Mouse (Mus musculus): ENCODE results near the gene T2. TPM values are rescaled to one million over a fixed set of nuclear protein-coding genes. Genes with fewer than 3 reads are reported as not detected.

The T2 gene
- polyA plus RNA-seq (2017; shearing (Covaris generic)): not detected

DNA sequence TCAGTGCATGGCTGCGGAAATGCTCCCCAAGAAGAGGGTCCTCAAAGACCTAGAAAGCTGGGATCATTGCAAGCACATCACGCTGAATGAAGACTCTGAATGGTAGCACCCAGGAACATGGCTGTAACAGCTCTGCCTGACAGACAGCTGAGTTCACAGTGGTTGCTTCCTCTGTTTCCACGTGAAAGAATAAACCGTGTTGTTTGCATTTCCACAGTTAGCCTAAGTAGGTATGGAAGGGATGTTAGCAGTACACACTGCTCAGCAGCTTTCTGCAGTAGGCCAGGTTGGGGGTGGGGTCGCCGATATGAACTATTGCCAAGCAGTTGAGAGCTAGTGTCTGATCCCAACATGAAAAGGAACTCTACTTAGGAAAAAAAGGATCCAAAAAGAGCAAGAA, at the start of gene T2:
TSS of gene T2 (plus strand) at position 301 of the 400 bp plus-strand sequence.

DNA sequence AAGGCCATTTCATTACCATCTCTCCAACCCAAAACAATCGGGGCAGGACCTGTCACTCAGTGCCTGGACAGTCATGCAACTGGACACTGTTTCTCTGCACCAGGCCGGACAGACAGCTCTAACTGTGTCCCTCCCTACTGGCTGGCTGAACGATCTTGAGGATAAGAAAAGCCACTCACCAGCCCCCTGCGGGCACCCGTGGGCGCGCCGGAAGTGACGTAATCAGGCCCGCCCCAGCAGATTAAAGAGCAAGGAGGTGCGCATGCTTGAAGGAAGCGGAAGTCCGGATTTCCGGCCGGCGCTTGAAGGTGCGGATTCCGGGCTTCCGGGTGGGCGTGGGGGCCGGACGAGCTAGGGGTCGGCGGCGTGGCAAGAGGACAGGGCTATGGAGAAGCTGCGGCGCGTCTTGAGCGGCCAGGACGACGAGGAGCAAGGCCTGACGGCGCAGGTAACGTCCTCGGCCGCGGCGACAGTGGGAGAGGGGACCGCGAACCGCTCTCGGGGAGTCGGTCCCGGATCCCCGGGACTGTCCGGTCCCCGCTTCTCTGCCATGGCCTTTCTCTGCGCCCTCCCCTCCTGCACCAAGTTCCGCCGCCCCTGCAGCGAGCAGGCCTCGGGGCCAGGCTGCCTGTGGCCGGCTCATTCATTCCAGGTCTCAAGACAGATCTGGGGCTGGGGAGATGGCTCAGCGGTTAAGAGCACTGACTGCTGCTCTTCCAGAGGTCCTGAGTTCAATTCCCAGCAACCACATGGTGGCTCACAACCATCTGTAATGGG, 44.8 kb upstream of the T2 start, which contains the start of gene Sft2d1:
TSS of gene Sft2d1 (plus strand) at position 265 of the 777 bp plus-strand sequence.

DNA sequence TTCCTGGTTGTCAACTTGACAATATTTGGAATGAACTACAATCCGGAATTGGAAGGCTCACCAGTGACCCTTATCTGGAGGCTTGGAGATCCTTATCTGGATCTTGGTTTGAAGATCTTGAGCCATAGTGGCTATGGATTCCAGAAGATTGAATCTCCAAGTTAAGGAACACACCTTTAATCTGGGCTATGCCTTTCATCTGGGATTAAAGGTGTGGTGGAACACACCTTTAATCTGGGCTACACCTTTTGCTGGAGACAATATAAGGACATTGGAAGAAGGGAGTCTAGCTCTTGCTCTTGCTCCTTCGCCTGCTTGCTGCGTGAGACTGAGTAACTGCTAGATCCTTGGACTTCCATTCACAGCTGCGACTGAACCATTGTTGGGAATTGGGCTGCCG, 18.6 kb upstream of the T2 start, which contains the start of gene Prr18:
TSS of gene Prr18 (plus strand) at position 301 of the 400 bp plus-strand sequence.

DNA sequence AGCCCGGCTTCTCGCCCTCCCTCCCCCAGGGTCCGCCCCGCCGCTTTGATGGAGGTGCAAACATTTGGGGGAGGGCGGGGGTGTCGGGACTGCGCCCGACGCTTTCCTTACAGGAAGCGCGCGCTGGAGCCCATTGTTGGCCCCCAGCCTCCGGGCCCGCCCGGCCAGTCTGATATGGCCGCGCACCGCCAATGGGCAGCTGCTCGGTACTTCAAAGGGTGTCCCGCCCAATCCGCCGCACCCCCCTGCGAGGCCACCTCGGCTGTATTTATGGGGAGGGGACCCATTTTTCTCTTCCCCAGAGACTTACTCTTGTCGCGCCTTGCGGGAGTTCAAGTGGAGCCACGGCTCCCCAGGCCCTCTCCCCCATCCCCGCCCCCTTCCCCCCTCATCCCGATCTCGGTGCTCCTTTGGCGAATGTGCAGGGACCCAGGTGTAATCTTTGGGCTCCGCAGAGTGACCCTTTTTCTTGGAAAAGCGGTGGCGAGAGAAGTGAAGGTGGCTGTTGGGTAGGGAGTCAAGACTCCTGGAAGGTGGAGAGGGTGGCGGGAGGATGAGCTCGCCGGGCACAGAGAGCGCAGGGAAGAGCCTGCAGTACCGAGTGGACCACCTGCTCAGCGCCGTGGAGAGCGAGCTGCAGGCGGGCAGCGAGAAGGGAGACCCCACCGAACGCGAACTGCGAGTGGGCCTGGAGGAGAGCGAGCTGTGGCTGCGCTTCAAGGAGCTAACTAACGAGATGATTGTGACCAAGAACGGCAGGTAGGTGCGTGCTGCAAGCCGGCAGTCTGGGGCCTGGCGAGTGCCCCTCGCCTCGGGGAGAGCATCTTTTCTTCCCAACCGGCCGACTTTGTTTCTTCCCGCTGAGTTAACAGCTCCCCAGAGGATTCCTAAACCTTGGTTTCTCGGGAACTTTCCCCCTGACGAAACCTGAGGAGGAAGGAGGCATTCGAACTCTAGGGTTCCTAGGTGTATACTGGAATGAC, 78.5 kb downstream of the T2 start, which contains the start of gene T:
TSS of gene T (plus strand) at position 446 of the 983 bp plus-strand sequence.

Other genes starting within 250 kb of the T2 start
- gene Gm49673, start 208.2 kb upstream of the T2 start, polyA plus RNA-seq (2017; shearing (Covaris generic)): 0.20 TPM
- gene Rnaset2a, start 207.9 kb upstream of the T2 start, polyA plus RNA-seq (2017; shearing (Covaris generic)): 42.9 TPM
- 16.9 TPM for gene Fgfr1op, start 190.5 kb upstream of the T2 start, polyA plus RNA-seq (2017; shearing (Covaris generic))
- gene Ccr6, start 119.9 kb upstream of the T2 start, polyA plus RNA-seq (2017; shearing (Covaris generic)): not detected
- gene Mpc1, start 73.1 kb upstream of the T2 start, polyA plus RNA-seq (2017; shearing (Covaris generic)): 107 TPM
- gene Sft2d1, start 44.9 kb upstream of the T2 start, polyA plus RNA-seq (2017; shearing (Covaris generic)): 153 TPM
- gene Prr18, start 18.5 kb upstream of the T2 start, polyA plus RNA-seq (2017; shearing (Covaris generic)): not detected
- gene T, start 78.4 kb downstream of the T2 start, polyA plus RNA-seq (2017; shearing (Covaris generic)): not detected
- not detected for gene Pde10a, start 169.4 kb downstream of the T2 start, polyA plus RNA-seq (2017; shearing (Covaris generic))
- 1.1 TPM for gene Gm17087, start 211.0 kb downstream of the T2 start, polyA plus RNA-seq (2017; shearing (Covaris generic))

Measured in naive thymus-derived CD4-positive, alpha-beta T cell, adult 5 months (primary cell).